Mouse (Mus musculus): ENCODE data around the gene Tmem268.

Tmem268 gene

GRCm38 (mm10) chr4:63555111-63555510, 3.5 kb upstream of the Tmem268 start:
- no peak for DNase-seq (ENCODE audit: low read depth, low spot score)

GRCm38 (mm10) chr4:63556665-63557064, 1.9 kb upstream of the Tmem268 start:
- no peak for DNase-seq (ENCODE audit: low read depth, low spot score)

GRCm38 (mm10) chr4:63557124-63558059, 1.2 kb upstream of the Tmem268 start:
- DNase-seq (ENCODE audit: low read depth, low spot score), result peak; percentile 23

- peak; percentile 27 for DNase-seq (ENCODE audit: low read depth, low spot score)
Measured at GRCm38 (mm10) chr4:63559127-63559697, 631 bp downstream of the Tmem268 start.

GRCm38 (mm10) chr4:63560079-63560478, 1.5 kb downstream of the Tmem268 start:
- DNase-seq (ENCODE audit: low read depth, low spot score), result peak; percentile 47

GRCm38 (mm10) chr4:63561861-63562675, 3.5 kb downstream of the Tmem268 start:
- peak; percentile 65 for DNase-seq (ENCODE audit: low read depth, low spot score)

- DNase-seq (ENCODE audit: low read depth, low spot score), result peak; percentile 40
Measured at GRCm38 (mm10) chr4:63562742-63563141, 4.2 kb downstream of the Tmem268 start.

GRCm38 (mm10) chr4:63567712-63568390, 9.3 kb downstream of the Tmem268 start:
- no peak for DNase-seq (ENCODE audit: low read depth, low spot score)

- no peak for DNase-seq (ENCODE audit: low read depth, low spot score)
Measured at GRCm38 (mm10) chr4:63569322-63569721, 10.7 kb downstream of the Tmem268 start.

- no peak for DNase-seq (ENCODE audit: low read depth, low spot score)
Measured at GRCm38 (mm10) chr4:63570208-63570781, 11.7 kb downstream of the Tmem268 start.

- DNase-seq (ENCODE audit: low read depth, low spot score), result no peak
Measured at GRCm38 (mm10) chr4:63572621-63573020, 14.0 kb downstream of the Tmem268 start.

GRCm38 (mm10) chr4:63579649-63580048, 21.1 kb downstream of the Tmem268 start:
- no peak for DNase-seq (ENCODE audit: low read depth, low spot score)

- DNase-seq (ENCODE audit: low read depth, low spot score), result no peak
Measured at GRCm38 (mm10) chr4:63580078-63580477, 21.5 kb downstream of the Tmem268 start.

- DNase-seq (ENCODE audit: low read depth, low spot score), result no peak
Measured at GRCm38 (mm10) chr4:63582580-63582979, 24.0 kb downstream of the Tmem268 start.

- no peak for DNase-seq (ENCODE audit: low read depth, low spot score)
Measured at GRCm38 (mm10) chr4:63585216-63585615, 26.6 kb downstream of the Tmem268 start.

- DNase-seq (ENCODE audit: low read depth, low spot score), result no peak
Measured at GRCm38 (mm10) chr4:63586240-63586639, 27.7 kb downstream of the Tmem268 start.

GRCm38 (mm10) chr4:63589987-63590386, 31.4 kb downstream of the Tmem268 start:
- peak; percentile 12 for DNase-seq (ENCODE audit: low read depth, low spot score)

GRCm38 (mm10) chr4:63590538-63590937, 32.0 kb downstream of the Tmem268 start:
- peak; percentile 33 for DNase-seq (ENCODE audit: low read depth, low spot score)

- peak; percentile 7 for DNase-seq (ENCODE audit: low read depth, low spot score)
Measured at GRCm38 (mm10) chr4:63594459-63595110, 36.0 kb downstream of the Tmem268 start.

GRCm38 (mm10) chr4:63595259-63595658, 36.7 kb downstream of the Tmem268 start:
- peak; percentile 75 for DNase-seq (ENCODE audit: low read depth, low spot score)

GRCm38 (mm10) chr4:63596010-63596409, 37.4 kb downstream of the Tmem268 start:
- no peak for DNase-seq (ENCODE audit: low read depth, low spot score)

Data from CD4-positive, CD25-positive, alpha-beta regulatory T cell, adult 2 months (primary cell).